Comparison of ENCODE assay signal across 13 mouse cellular contexts in the genomic region with DNA sequence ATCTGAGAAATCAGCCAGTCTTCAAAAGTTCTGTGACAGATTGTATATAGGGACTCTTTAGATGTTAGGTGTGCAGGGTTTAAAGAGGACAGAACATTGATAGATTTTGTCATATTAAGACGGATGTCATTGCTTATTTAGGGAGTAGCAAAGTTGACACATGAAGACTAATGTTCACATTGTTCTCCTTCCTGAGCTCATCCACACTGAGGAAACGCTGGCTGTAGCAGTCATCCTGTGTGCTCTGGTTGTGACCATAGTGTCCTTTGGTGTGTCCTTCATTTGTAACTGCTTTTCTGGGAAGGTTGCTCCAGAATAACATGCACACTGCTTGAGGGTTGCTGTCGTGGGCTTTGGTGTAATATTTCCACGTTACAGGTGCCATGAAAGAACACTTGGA.
"Had no signal": no experiment of that assay in that cellular context is flagged by ENCODE, and none has a peak within 500 bp of the region (broad histone marks: within the 10 kb centered on the region; RNA-seq: fewer than 3 reads in every experiment).

No protein-coding gene starts in this region.

- H3K4me3 ChIP-seq: intestine, embryonic 15.5 days; left cerebral cortex, adult 2 months; limb, embryonic 15.5 days; liver, embryonic 12.5 days; midbrain, embryonic 12.5 days had no signal

- H3K27me3 ChIP-seq: intestine, embryonic 15.5 days; limb, embryonic 15.5 days; liver, embryonic 12.5 days; midbrain, embryonic 12.5 days had no signal

- H3K4me2 ChIP-seq: hindbrain, embryonic 14.5 days; intestine, embryonic 15.5 days; limb, embryonic 15.5 days; liver, embryonic 12.5 days; midbrain, embryonic 12.5 days had no signal

- DNase-seq: kidney, adult 18-20 months; kidney, postnatal 10 days; right cerebral cortex, adult 18-20 months; right cerebral cortex, postnatal 25 days; thymus, adult 18-20 months; thymus, postnatal 25 days had no signal

- H3K27ac ChIP-seq: hindbrain, embryonic 14.5 days; intestine, embryonic 15.5 days; left cerebral cortex, adult 2 months; limb, embryonic 15.5 days; liver, embryonic 12.5 days; midbrain, embryonic 12.5 days had no signal

- H3K36me3 ChIP-seq: intestine, embryonic 15.5 days had no signal

- ATAC-seq: intestine, embryonic 15.5 days; liver, embryonic 12.5 days; midbrain, embryonic 16.5 days had no signal

- H3K4me1 ChIP-seq: intestine, embryonic 15.5 days; limb, embryonic 15.5 days; liver, embryonic 12.5 days; midbrain, embryonic 12.5 days had no signal

- H3K9ac ChIP-seq: hindbrain, embryonic 14.5 days; intestine, embryonic 15.5 days; limb, embryonic 15.5 days; liver, embryonic 12.5 days; midbrain, embryonic 12.5 days had no signal

- H3K9me3 ChIP-seq: intestine, embryonic 15.5 days; limb, embryonic 15.5 days; liver, embryonic 12.5 days; midbrain, embryonic 12.5 days had no signal
